Mouse (Mus musculus): ENCODE results near the gene Mafg. TPM values are rescaled to one million over a fixed set of nuclear protein-coding genes. Genes with fewer than 3 reads are reported as not detected.

Mafg gene
- polyA plus RNA-seq (2012; fragmentation: generic; extraction: Trizol), result 10 to 100 TPM; 11.2 to 27.5 TPM

GRCm38 (mm10) chr11:120633520-120634343 lies at the start of gene Mafg:
Gene Mafg (minus strand): TSS chr11:120633600.

GRCm38 (mm10) chr11:120672687-120673593 lies 39.5 kb upstream of the Mafg start, which contains the start of gene Aspscr1:
Gene Aspscr1 (plus strand): TSS chr11:120672973.

GRCm38 (mm10) chr11:120661076-120661460 lies 27.7 kb upstream of the Mafg start, which contains the start of gene Notum:
Gene Notum (minus strand): TSS chr11:120661175.

GRCm38 (mm10) chr11:120648001-120648476 lies 14.6 kb upstream of the Mafg start, which contains the start of gene Myadml2:
Gene Myadml2 (minus strand): TSS chr11:120648158.

DNA sequence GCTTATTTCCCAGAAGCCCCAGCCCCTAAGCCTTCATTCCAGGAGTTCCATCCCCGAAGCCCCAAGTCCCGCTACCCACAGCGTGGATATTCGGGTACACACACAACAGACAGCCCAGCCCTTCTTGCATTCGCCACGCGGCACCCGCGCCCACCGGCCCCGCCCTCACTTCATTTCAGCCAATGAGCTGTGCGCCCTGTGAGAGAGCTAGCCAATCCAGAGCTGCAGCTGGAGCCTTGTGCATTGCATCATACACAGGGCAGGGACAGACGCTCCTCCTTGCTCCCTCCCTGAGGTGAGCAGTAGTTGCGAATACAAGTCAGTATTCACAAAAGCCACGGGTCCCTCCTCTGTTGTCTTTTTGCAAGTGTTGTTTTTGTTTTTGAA lies 10.2 kb upstream of the Mafg start, which contains the start of gene Pycr1:
Pycr1 (minus strand) TSS at position 169 of the 387 bp plus-strand sequence.

DNA sequence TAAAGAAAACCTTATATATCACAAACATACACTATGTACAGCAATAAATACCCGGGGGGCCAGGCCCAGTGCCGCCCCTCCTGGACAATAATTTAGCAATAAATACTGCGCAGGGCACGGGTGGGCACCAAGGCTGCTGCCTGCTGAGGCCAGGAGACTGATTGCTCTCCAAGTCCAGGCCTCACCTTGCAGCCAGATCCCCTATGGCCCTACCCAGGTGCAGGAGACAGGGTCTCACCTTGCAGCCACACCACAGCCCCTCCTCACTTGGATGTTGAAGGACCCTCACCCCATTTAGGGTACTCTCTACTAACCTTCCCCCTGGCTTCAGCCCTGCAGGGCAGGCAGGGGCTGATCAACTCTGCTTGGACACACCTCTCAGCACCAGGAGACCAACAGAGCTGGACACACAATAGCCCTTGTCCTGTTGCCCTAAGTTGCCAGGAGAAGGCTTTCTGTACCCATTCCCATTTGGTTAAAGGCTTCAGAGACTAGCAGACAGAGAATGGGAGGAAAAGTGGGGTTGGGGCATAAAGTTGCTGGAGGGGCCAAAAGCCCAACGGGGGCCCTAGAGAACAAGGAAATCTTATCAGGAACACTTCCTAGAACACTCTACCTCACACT lies 8.1 kb downstream of the Mafg start, which contains the start of gene Sirt7:
Sirt7 (minus strand) TSS at position 89 of the 624 bp plus-strand sequence.

DNA sequence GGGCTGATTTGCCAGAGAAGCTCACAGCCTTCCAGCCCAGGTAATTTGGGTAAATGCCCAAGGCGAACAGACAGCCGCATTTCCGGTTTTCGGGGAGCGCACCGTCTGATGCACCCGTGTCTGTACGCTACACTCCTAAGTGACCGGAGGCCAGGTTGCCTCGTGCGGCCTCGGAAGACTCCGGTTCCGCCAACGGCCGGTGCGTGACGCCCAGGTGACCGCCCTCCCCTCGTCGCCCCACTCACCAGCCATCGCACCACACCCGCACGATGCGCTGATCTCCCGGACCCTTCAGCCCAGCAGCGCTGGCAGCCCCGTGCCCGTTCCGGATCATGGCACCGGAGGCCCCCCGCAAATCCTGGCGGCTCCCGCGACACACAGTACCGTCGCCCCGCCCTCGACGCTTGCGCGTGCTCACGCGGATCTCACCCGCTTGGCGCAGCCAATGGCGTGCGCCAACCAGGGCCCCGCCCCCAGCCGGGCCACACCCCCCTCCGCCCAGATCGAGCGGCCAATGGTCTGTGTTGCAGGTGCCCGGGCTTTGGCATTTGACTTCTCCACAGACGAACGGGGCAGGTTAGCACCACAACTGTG lies 15.8 kb downstream of the Mafg start, which contains the start of gene Pcyt2:
Pcyt2 (minus strand) TSS at position 418 of the 594 bp plus-strand sequence.

DNA sequence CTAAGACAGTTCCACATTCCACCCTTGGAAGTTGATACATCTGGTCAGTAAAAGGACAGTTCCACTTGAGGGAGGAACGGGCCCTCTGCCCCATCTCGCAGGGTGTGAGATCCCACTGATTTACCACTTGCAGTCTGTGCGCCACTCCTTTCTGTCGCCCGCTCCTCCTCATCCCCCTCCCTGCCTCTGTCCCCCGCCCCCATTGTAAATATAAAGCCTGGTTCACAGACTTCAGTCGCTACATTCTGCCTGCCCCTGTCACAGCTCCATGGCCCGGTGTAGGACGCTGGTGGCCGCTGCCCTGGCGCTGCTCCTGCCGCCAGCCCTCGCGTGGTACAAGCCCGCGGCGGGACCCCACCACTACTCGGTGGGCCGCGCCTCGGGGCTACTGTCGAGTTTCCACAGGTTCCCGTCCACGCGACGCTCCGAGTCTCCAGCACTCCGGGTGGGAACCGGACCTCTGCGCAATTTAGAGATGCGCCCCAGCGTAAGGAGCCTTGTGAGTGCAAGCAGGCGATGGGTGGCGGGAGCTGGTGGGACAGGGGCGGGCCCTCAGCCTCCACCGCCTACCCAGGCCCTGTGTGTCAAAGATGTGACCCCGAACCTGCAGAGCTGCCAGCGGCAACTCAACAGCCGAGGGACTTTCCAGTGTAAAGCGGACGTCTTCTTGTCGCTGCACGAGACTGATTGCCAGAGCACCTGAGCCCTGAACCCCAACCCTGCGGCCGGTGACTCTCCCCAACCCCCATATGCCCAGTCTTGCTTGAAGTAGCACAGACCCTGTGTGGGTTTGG lies 25.0 kb downstream of the Mafg start, which contains the start of gene Npb:
Npb (plus strand) TSS at position 237 of the 794 bp plus-strand sequence.

GRCm38 (mm10) chr11:120598283-120598989 lies 35.0 kb downstream of the Mafg start, which contains the start of the genes Alyref and Anapc11:
Gene Alyref (minus strand): TSS chr11:120598365.
Gene Anapc11 (plus strand): TSS chr11:120598421.

DNA sequence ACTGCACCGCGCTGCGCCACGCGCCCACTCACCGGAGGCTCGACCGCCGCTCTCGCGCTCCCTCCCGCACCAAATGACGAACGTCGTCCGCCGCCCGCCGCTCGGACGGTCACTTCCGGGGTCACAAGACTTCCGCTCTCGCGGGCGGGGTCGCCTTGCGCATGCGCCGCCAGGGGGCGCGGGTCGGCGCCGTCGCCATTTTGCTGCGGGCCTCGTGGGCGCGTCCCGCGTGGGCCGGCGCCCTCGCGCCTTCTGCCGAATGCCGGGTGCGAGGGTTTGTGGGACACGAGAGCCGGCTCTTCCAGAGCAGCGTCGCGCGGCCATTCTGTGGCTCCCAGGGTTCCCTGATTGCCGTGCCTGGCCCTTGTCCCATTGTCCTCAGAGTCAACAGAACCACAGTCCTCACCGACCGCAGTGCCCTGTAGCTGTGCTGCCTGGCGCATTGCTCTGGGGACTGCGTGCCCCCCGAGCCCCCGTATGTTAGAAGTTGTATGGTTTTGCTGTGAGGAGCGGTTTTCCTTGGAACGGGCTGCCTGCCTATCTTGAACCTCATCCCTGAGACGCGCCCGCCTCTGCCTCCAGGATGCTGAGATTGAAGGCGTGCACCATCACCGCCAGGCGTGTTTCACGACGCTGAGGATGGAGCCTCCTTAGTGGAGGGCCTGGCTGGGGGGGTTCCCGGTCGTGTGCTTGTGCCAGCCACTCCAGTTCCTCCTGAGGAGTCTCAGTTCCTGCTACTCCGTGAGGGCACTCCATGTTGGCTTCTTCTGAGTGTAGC lies 51.7 kb downstream of the Mafg start, which contains the start of gene Arhgdia:
Arhgdia (minus strand) TSS at position 135 of the 778 bp plus-strand sequence.

Other genes with a start within 250 kb of the Mafg start
- 10 to 100 TPM; 34.7 to 46.1 TPM for gene Nploc4, start 195.9 kb downstream of the Mafg start, polyA plus RNA-seq (2012; fragmentation: generic; extraction: Trizol)
- under 1 TPM in 1 of 2 experiments, not detected in 1; 0.02 TPM for gene Tspan10, start 191.0 kb downstream of the Mafg start, polyA plus RNA-seq (2012; fragmentation: generic; extraction: Trizol)
- gene Pde6g, start 180.1 kb downstream of the Mafg start, polyA plus RNA-seq (2012; fragmentation: generic; extraction: Trizol), result 1 to 10 TPM in 1 of 2 experiments, under 1 TPM in 1; 0.06 to 1.0 TPM
- 10 to 100 TPM; 18.6 to 34.7 TPM for gene Oxld1, start 175.5 kb downstream of the Mafg start, polyA plus RNA-seq (2012; fragmentation: generic; extraction: Trizol)
- 10 to 100 TPM in 1 of 2 experiments, 1 to 10 TPM in 1; 7.9 to 22.4 TPM for gene Ccdc137, start 175.5 kb downstream of the Mafg start, polyA plus RNA-seq (2012; fragmentation: generic; extraction: Trizol)
- 10 to 100 TPM; 29.8 to 44.2 TPM for gene Arl16, start 166.0 kb downstream of the Mafg start, polyA plus RNA-seq (2012; fragmentation: generic; extraction: Trizol)
- gene Mrpl12, start 149.0 kb downstream of the Mafg start, polyA plus RNA-seq (2012; fragmentation: generic; extraction: Trizol), result 100 to 1,000 TPM; 146 to 509 TPM
- 100 to 1,000 TPM; 118 to 126 TPM for gene Slc25a10, start 141.8 kb downstream of the Mafg start, polyA plus RNA-seq (2012; fragmentation: generic; extraction: Trizol)
- gene Gcgr, start 102.9 kb downstream of the Mafg start, polyA plus RNA-seq (2012; fragmentation: generic; extraction: Trizol), result under 1 TPM in 1 of 2 experiments, not detected in 1; 0.08 TPM
- 100 to 1,000 TPM; 245 to 382 TPM for gene Mcrip1, start 83.9 kb downstream of the Mafg start, polyA plus RNA-seq (2012; fragmentation: generic; extraction: Trizol)
- under 1 TPM; 0.25 to 0.63 TPM for gene Ppp1r27, start 82.5 kb downstream of the Mafg start, polyA plus RNA-seq (2012; fragmentation: generic; extraction: Trizol)
- gene P4hb, start 60.3 kb downstream of the Mafg start, polyA plus RNA-seq (2012; fragmentation: generic; extraction: Trizol), result 1,000 to 10,000 TPM in 1 of 2 experiments, 100 to 1,000 TPM in 1; 703 to 1,073 TPM
- gene Arhgdia, start 52.0 kb downstream of the Mafg start, polyA plus RNA-seq (2012; fragmentation: generic; extraction: Trizol), result 1,000 to 10,000 TPM; 1,146 to 2,128 TPM
- gene Alyref, start 35.2 kb downstream of the Mafg start, polyA plus RNA-seq (2012; fragmentation: generic; extraction: Trizol), result 100 to 1,000 TPM; 130 to 156 TPM
- 100 to 1,000 TPM; 274 to 500 TPM for gene Anapc11, start 35.2 kb downstream of the Mafg start, polyA plus RNA-seq (2012; fragmentation: generic; extraction: Trizol)
- 1 to 10 TPM in 1 of 2 experiments, under 1 TPM in 1; 0.29 to 1.2 TPM for gene Npb, start 25.1 kb downstream of the Mafg start, polyA plus RNA-seq (2012; fragmentation: generic; extraction: Trizol)
- 10 to 100 TPM; 34.5 to 72.4 TPM for gene Pcyt2, start 15.7 kb downstream of the Mafg start, polyA plus RNA-seq (2012; fragmentation: generic; extraction: Trizol)
- gene Sirt7, start 8.4 kb downstream of the Mafg start, polyA plus RNA-seq (2012; fragmentation: generic; extraction: Trizol), result 10 to 100 TPM; 18.6 to 29.5 TPM
- gene Pycr1, start 10.2 kb upstream of the Mafg start, polyA plus RNA-seq (2012; fragmentation: generic; extraction: Trizol), result 10 to 100 TPM; 15.8 to 35.0 TPM
- not detected for gene Myadml2, start 14.6 kb upstream of the Mafg start, polyA plus RNA-seq (2012; fragmentation: generic; extraction: Trizol)
- gene Notum, start 27.6 kb upstream of the Mafg start, polyA plus RNA-seq (2012; fragmentation: generic; extraction: Trizol), result 1 to 10 TPM; 5.1 to 6.4 TPM
- 100 to 1,000 TPM; 116 to 219 TPM for gene Aspscr1, start 39.4 kb upstream of the Mafg start, polyA plus RNA-seq (2012; fragmentation: generic; extraction: Trizol)
- gene Cenpx, start 80.1 kb upstream of the Mafg start, polyA plus RNA-seq (2012; fragmentation: generic; extraction: Trizol), result 100 to 1,000 TPM in 1 of 2 experiments, 10 to 100 TPM in 1; 82.4 to 151 TPM
- 10 to 100 TPM; 13.4 to 31.9 TPM for gene Lrrc45, start 80.3 kb upstream of the Mafg start, polyA plus RNA-seq (2012; fragmentation: generic; extraction: Trizol)
- gene Rac3, start 87.9 kb upstream of the Mafg start, polyA plus RNA-seq (2012; fragmentation: generic; extraction: Trizol), result 10 to 100 TPM in 1 of 2 experiments, under 1 TPM in 1; 0.85 to 12.5 TPM
- gene Dcxr, start 93.7 kb upstream of the Mafg start, polyA plus RNA-seq (2012; fragmentation: generic; extraction: Trizol), result 100 to 1,000 TPM; 170 to 223 TPM
- gene Cbr2, start 98.5 kb upstream of the Mafg start, polyA plus RNA-seq (2012; fragmentation: generic; extraction: Trizol), result 1,000 to 10,000 TPM in 1 of 2 experiments, 100 to 1,000 TPM in 1; 150 to 1,096 TPM
- gene Hmga1b, start 129.2 kb upstream of the Mafg start, polyA plus RNA-seq (2012; fragmentation: generic; extraction: Trizol), result 1,000 to 10,000 TPM in 1 of 2 experiments, 10 to 100 TPM in 1; 83.4 to 2,207 TPM
- 10 to 100 TPM; 36.7 to 58.4 TPM for gene Rfng, start 150.6 kb upstream of the Mafg start, polyA plus RNA-seq (2012; fragmentation: generic; extraction: Trizol)
- 100 to 1,000 TPM; 221 to 278 TPM for gene Gps1, start 150.7 kb upstream of the Mafg start, polyA plus RNA-seq (2012; fragmentation: generic; extraction: Trizol)
- gene Dus1l, start 162.8 kb upstream of the Mafg start, polyA plus RNA-seq (2012; fragmentation: generic; extraction: Trizol), result 10 to 100 TPM; 56.8 to 85.8 TPM
- 100 to 1,000 TPM; 217 to 230 TPM for gene Fasn, start 190.9 kb upstream of the Mafg start, polyA plus RNA-seq (2012; fragmentation: generic; extraction: Trizol)

Measured in C3H10T1/2 (cell line).